Mouse (Mus musculus): Measurements from ENCODE around the gene Taf10.

Taf10 gene

GRCm38 (mm10) chr7:105743926-105744590, at the start of gene Taf10:
Gene Taf10 (minus strand): TSS chr7:105744361.
- in situ Hi-C loops (cut with MboI; ENCODE audit: unreplicated experiment in 2 of 2): no loop called here

- in situ Hi-C loops (cut with MboI; ENCODE audit: unreplicated experiment in 2 of 2): no loop called here
These were observed 49.5 kb upstream of the Taf10 start for GRCm38 (mm10) chr7:105793701-105794100.

GRCm38 (mm10) chr7:105791147-105791546, 47.0 kb upstream of the Taf10 start:
- in situ Hi-C loops (cut with MboI; ENCODE audit: unreplicated experiment in 2 of 2): no loop called here

- in situ Hi-C loops (cut with MboI; ENCODE audit: unreplicated experiment in 2 of 2): no loop called here
These were observed 43.4 kb upstream of the Taf10 start, which contains the start of gene Dchs1 for GRCm38 (mm10) chr7:105787285-105788140. Gene Dchs1 (minus strand): TSS chr7:105787654.

GRCm38 (mm10) chr7:105786506-105787284, 42.5 kb upstream of the Taf10 start:
- in situ Hi-C loops (cut with MboI; ENCODE audit: unreplicated experiment in 2 of 2): no loop called here

GRCm38 (mm10) chr7:105784556-105784955, 40.4 kb upstream of the Taf10 start:
- in situ Hi-C loops (cut with MboI; ENCODE audit: unreplicated experiment in 2 of 2): no loop called here

- in situ Hi-C loops (cut with MboI; ENCODE audit: unreplicated experiment in 2 of 2): no loop called here
These were observed 39.7 kb upstream of the Taf10 start for GRCm38 (mm10) chr7:105783861-105784260.

GRCm38 (mm10) chr7:105778553-105779265, 34.5 kb upstream of the Taf10 start:
- in situ Hi-C loops (cut with MboI; ENCODE audit: unreplicated experiment in 2 of 2): no loop called here

- in situ Hi-C loops (cut with MboI; ENCODE audit: unreplicated experiment in 2 of 2): no loop called here
These were observed 33.8 kb upstream of the Taf10 start for GRCm38 (mm10) chr7:105777797-105778552.

GRCm38 (mm10) chr7:105777316-105777715, 33.2 kb upstream of the Taf10 start:
- in situ Hi-C loops (cut with MboI; ENCODE audit: unreplicated experiment in 2 of 2): no loop called here

GRCm38 (mm10) chr7:105776026-105776425, 31.9 kb upstream of the Taf10 start:
- in situ Hi-C loops (cut with MboI; ENCODE audit: unreplicated experiment in 2 of 2): no loop called here

- in situ Hi-C loops (cut with MboI; ENCODE audit: unreplicated experiment in 2 of 2): no loop called here
These were observed 30.5 kb upstream of the Taf10 start for GRCm38 (mm10) chr7:105774661-105775060.

- in situ Hi-C loops (cut with MboI; ENCODE audit: unreplicated experiment in 2 of 2): no loop called here
These were observed 28.9 kb upstream of the Taf10 start for GRCm38 (mm10) chr7:105773041-105773440.

- in situ Hi-C loops (cut with MboI; ENCODE audit: unreplicated experiment in 2 of 2): no loop called here
These were observed 28.2 kb upstream of the Taf10 start for GRCm38 (mm10) chr7:105772331-105772730.

GRCm38 (mm10) chr7:105769959-105770358, 25.8 kb upstream of the Taf10 start:
- in situ Hi-C loops (cut with MboI; ENCODE audit: unreplicated experiment in 2 of 2): no loop called here

GRCm38 (mm10) chr7:105767729-105768165, 23.6 kb upstream of the Taf10 start:
- in situ Hi-C loops (cut with MboI; ENCODE audit: unreplicated experiment in 2 of 2): no loop called here

- in situ Hi-C loops (cut with MboI; ENCODE audit: unreplicated experiment in 2 of 2): no loop called here
These were observed 20.2 kb upstream of the Taf10 start for GRCm38 (mm10) chr7:105764331-105764730.

GRCm38 (mm10) chr7:105762517-105763270, 18.5 kb upstream of the Taf10 start:
- in situ Hi-C loops (cut with MboI; ENCODE audit: unreplicated experiment in 2 of 2): no loop called here
